Mouse (Mus musculus) lung, postnatal 36 days (tissue): ENCODE measurements at regions not wholly inside any gene's neighbourhood (a gene's known extent, or its start where the extent isn't known, plus 50 kb on each side); places are given as distances from the start of the nearest gene placed in this dataset.
"Not testable (repeated sequence)": the region's sequence is repeated elsewhere in the genome, so short reads cannot be mapped to it uniquely, and the experiment has no call there.

Experiments
- DNase-seq: peaks from one replicate; pipeline ENCODE4 v3.0.0; 2022; ENCODE audit warnings: mixed read lengths

DNA sequence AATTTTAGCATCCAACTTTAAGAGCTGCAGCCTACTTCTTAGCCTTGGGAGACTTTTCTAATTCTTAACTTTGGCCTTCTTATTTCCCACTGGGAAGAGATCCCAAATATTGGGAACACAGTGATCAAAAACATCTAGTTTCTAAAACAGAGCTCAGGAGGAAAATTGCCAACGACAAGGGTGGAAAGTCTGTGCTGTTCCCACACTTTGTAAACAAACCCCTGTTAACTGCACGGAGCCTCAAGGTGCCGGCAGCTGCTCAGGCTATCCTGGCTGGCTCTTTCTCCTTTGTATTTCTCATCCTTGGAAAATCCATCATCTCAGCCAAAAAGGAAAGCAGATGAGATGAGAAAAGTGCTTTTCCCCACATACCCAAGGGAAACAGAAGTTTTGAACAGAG, 84.9 kb downstream of the Impad1 start:
- DNase-seq, result peak; percentile 71

DNA sequence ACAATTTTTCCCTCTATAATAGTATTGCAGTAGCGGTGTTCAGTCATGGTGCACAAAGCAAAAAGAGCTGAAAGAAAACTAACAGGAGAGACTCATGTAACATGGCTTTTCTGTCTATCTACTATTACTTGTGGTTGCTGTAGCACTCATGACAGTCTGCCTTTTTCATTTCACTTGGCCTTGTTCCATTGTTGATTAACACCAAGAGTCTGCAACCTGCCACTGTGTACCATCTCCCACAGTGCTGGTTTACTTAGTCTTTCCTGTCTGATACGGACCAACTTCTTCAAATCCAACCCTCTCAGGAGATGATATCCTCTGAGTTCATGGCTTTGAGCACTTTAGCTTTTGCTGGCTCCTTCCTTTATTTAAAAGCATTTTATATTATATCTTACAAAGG, 94.1 kb downstream of the Impad1 start:
- no peak for DNase-seq

DNA sequence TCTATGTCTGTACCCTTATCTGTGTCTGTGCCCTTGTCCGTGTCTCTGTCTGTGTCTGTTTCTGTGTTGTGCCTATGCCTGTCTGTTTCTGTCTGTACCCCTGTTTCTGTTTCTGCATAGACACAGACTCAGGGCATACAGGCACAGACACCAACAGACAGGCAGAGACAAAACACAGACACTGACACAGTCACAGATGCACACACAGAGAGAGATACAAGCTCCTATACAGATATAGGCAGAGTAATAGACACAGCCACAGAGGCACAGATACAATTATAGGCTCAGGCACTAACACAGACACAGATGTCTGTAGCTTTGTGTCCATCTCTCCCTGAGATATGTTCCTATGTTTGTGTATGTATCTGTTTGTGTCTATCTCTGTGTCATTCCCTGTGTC, 97.7 kb downstream of the Impad1 start:
- DNase-seq, result no peak

DNA sequence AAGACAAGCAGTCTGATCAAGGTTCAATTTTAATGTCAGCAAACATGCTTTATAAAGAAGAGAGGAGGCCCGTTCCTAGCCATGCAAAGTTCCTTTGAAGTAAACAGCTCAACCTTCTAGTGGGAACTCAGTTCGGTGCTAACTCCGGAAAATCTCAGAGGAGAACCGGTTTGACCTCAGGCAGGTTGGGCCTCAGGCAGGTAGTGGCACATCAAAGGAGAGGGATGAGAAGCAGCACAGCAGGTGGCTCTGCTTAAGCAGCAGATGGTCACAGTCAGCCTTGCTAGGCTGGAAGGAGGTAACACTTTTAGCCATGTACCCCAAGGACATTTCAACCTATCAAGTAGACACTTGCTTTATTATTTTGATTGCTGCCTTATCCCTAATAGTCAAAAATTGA, 106.2 kb downstream of the Impad1 start:
- DNase-seq, result no peak

DNA sequence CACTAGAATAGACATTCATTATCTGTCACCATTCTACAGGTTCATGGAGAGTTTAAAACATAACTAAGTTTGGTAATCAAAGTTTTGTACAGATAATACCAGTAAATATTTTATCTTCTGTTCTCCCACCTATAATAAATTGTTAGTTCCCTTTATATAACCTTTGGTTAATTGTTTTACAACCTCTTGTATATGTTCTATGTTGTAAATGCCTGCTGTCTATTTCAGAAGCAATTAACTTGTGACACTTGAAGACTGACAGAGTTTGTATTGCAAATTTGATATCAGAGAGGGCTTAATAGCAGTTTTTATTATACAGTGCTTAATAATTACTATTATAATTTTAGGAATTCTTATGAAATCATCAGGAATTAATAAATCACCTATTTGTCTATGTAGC, 118.5 kb downstream of the Impad1 start:
- no peak for DNase-seq

DNA sequence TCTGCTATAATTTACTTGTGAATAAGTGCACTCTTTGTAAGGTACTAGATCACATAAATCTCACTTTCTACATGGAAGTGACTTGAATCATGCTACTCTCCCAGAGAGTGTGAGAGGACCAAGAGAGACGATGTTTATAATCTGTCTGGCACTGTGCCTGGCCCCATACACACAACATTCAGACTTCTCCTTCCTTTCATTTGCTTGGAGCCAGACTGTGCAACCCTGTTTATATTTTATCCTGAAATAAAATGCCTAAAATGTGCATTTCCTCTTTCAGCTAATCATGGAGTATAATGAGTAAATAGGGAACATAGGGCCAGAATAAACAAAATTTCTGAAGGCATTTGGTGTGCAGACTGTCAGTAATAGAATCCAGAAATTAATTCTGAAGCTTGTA, 142.9 kb downstream of the Impad1 start:
- no peak for DNase-seq

DNA sequence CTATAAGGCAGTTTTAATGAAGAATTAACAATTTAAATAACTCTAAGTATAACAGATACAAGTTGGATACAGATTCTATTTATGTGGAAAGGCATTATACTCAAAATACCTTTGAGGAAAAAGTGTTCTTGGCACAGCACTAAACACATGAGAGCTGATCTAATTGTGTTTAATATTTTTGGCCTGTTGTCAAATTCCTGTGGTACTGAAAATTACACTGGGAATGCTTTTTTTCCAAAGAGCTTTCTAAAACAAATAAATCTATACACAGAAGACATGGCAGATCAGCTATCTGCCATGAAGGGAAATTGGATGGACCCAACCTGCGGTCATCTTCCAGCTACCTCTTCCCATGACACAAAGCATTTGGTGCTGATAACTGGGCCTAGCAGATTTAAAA, 147.9 kb downstream of the Impad1 start:
- DNase-seq, result no peak

DNA sequence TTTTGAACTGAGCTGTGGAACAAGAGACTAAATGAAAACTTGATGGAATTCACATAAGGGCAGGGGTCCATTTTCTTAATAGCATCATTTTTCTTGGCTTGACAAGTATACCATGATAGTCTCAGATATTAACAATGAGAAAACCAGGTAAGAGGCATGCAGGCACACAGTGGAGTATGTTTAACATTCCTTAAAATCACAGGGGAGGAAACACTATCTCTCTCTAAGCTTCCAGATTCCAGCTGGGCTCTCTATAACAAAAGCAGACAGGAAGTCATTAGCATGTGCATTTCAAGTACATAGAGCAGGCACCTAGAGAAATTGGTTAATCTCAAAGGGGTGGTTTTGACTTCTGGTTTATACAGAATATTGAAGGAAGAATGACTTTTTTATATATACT, 156.9 kb downstream of the Impad1 start:
- no peak for DNase-seq

DNA sequence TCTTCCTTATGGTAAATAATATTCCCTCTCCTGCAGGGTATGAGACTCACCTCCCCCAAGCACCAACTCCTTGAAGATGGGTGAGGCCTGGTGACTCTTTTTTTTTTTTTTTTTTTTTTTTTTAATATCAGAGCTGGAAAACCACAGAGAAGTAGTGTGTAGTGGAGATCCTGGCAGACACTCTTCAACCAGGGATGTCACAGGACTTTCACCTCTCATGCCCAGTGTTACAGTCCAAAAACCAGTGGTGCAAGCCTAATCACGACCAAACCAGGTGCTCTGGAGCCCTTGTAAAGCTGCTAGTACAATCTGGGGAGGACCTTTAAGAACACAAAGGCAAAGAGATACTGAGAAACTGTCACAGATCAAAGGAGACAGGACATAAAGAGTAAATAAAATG, 157.3 kb downstream of the Impad1 start:
- no peak for DNase-seq

DNA sequence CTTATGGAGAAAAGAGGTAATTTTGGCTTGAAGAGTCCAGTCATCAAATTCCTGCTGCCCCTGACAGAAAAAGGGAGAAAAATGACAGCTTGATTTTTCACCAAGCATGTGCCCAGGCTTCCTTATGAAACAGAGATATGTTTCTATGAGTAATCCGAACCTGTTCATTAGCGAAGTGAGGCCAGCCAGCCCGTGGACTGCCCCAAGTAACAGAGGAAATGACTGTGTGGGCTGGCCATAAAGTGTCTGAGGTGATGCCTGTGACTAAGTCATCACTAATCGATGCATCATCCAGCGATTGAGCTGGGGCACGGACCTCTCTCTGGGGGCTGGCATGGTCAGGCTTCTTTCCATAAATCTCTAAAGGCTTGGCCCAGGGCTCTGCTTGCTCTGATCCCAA, 157.8 kb downstream of the Impad1 start:
- no peak for DNase-seq

DNA sequence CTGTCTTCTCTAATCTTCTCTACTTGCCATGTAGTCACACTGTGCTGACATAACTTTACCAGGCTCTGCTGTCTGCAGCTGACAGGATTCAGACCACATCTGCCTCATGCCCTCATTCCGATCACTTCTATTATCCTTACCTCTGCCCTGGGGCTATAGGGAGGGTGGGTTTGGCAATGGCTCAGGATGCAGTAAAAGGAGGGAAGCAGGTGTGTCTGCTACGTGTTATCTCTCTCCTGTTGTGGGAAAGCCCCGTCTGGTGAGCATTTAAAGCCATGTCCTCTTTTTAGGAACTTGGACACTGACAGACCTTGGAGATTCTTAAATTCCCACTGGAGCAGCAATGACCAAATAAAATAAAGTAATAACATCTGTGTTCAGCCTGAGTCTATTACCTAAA, 158.5 kb downstream of the Impad1 start:
- no peak for DNase-seq

DNA sequence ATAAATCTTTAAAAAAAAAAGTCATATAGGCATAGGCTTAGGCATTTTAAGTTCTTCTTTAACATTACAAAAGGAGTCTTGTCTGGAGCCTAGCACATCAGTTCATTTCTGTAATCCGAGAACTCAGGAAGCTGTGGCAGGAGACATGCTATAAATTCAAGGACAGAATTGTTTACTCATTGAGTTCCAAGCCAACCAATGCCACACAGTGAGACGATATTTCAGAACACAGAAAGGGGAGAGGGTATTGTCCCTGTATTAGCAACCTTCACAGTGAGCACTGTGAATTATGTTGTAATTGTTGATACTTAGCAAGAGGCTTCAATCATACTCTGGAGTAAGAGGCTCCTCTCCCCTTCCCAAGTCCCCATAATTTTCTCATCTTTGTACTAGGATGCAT, 162.4 kb downstream of the Impad1 start:
- DNase-seq, result no peak

DNA sequence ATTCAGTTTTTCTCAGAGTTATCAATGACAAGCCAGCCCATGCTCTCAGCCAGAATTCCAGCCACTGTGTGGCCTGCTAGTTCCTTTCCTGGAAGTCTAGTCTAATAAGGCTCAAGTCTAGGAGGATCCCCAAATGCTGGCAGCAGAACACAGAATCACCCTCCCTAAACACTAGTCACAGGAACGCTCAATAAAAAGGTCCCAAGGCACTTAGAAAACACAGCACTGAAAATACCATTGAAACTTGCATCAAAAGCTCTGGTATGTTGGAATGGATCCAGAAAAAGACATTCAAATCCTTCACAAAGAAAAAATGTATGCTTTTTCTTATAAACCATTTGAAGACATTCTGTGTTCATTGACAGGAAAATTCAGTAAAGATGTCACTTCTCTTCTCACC, 163.9 kb downstream of the Impad1 start:
- DNase-seq, result no peak

DNA sequence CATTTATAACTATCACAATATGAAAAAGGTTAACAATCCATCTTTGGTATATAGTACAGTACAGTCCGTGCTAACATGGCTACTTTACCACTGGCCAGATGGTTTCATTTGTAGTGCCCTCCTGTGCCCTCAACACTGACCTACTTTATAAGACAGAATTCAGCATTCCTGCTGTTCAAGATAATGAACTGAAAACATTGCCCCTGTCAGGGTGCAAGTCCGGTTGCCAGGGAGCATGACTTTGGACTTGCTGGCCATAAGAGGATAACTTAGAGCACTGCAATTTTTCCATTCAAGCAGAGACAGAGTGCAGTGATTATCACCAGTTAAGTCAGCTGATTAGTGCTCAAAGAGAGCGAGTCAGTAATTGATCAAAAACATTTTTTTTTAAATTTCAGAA, 169.3 kb downstream of the Impad1 start:
- DNase-seq, result peak; percentile 26

DNA sequence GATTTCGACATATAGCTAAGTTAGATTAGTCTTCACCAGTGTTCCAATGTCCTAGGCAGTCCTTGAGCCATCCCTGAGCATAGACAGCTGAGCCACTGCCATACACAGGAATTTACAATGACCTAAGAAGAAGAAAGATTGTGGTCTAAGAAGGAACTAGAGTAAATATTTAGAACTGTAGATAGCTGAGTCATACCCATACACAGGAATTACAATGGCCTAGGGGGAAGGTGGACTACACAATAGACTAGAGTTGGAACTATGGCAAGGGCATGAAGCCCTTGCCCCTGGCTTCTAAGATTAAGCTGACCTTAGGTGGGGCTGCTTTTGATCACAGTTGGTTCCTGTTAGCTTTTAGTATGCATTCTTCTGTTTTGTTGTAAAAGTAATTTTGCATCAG, 173.0 kb downstream of the Impad1 start:
- not testable (repeated sequence) for DNase-seq

DNA sequence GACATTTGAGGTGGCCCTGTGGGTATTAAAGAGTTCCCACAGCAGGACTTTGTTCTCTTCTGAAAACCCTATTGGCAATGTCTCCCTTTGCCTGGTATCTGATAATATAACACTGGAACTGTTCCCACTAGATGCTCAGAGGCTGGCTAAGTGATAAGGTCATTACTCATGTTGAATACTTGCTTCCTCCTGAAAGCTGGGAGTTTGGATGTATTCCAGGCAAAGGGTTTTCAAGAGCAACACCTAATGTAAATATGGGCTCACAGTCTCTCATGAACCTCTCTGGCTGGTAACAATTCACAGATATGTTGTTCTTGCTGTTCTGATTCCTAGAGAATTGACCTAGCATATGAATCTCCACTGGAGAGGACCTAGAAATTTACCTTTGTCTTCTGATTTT, 178.6 kb downstream of the Impad1 start:
- DNase-seq, result no peak
